Mouse (Mus musculus): ENCODE results near the gene Olfr322. TPM values are rescaled to one million over a fixed set of nuclear protein-coding genes. Genes with fewer than 3 reads are reported as not detected.
"Not testable (repeated sequence)": the region's sequence is repeated elsewhere in the genome, so short reads cannot be mapped to it uniquely, and the experiment has no call there.

Gene Olfr322
- polyA plus RNA-seq, 1 experiment from 2014 or later: not detected

GRCm38 (mm10) chr11:58641057-58641456 lies 17.5 kb upstream of the Olfr322 start:
- H3K27ac ChIP-seq: no peak overlapping the region
- peak overlapping the region; percentile 52; the same call in 1 of the 2 replicates for H3K9ac ChIP-seq
- H3K36me3 ChIP-seq (replicated peaks): no peaks in the 10 kb centered on the region
- H3K9me3 ChIP-seq: no peaks in the 10 kb centered on the region
- H3K27me3 ChIP-seq: peaks cover 34% of the 10 kb centered on the region
- H3K4me3 ChIP-seq (replicated peaks): peak overlapping the region; percentile 42
- no peak for ATAC-seq (ENCODE audit: low FRiP score)
- peak overlapping the region; percentile 73 for H3K4me2 ChIP-seq
- peaks cover 10% of the 10 kb centered on the region for H3K4me1 ChIP-seq
- 26% methylated on average over 14 of the region's 14 CpGs for WGBS

GRCm38 (mm10) chr11:58641638-58642358 lies 16.8 kb upstream of the Olfr322 start:
- Histone ChIP-seq H3K4me3 (replicated peaks) (no peak overlapping the region), H3K36me3 (replicated peaks) (no peaks in the 10 kb centered on the region), H3K9me3 (no peaks in the 10 kb centered on the region), H3K4me2 (no peak overlapping the region), H3K4me1 (peaks cover 10% of the 10 kb centered on the region), H3K27ac (no peak overlapping the region), H3K27me3 (peaks cover 34% of the 10 kb centered on the region), H3K9ac (no peak overlapping the region)
- no peak for ATAC-seq (ENCODE audit: low FRiP score)
- 87% methylated on average over 13 of the region's 13 CpGs for WGBS

- Histone ChIP-seq H3K9ac (no peak overlapping the region), H3K4me3 (replicated peaks) (no peak overlapping the region), H3K4me2 (no peak overlapping the region), H3K36me3 (replicated peaks) (no peaks in the 10 kb centered on the region), H3K4me1 (peaks cover 10% of the 10 kb centered on the region), H3K27me3 (peaks cover 32% of the 10 kb centered on the region), H3K9me3 (no peaks in the 10 kb centered on the region), H3K27ac (no peak overlapping the region)
- 40% methylated on average over 6 of the region's 6 CpGs for WGBS
- ATAC-seq (ENCODE audit: low FRiP score): no peak
Observed at GRCm38 (mm10) chr11:58643350-58643749, 15.2 kb upstream of the Olfr322 start.

GRCm38 (mm10) chr11:58655151-58655550 lies 3.4 kb upstream of the Olfr322 start:
- Histone ChIP-seq H3K4me3 (replicated peaks) (no peak overlapping the region), H3K27ac (no peak overlapping the region), H3K9me3 (no peaks in the 10 kb centered on the region), H3K4me1 (no peaks in the 10 kb centered on the region), H3K9ac (no peak overlapping the region), H3K36me3 (replicated peaks) (no peaks in the 10 kb centered on the region), H3K4me2 (no peak overlapping the region), H3K27me3 (no peaks in the 10 kb centered on the region)
- WGBS: 91% methylated on average over 3 of the region's 3 CpGs
- ATAC-seq (ENCODE audit: low FRiP score): no peak

- Histone ChIP-seq H3K27me3 (no peaks in the 10 kb centered on the region), H3K4me2 (no peak overlapping the region), H3K36me3 (replicated peaks) (no peaks in the 10 kb centered on the region), H3K4me3 (replicated peaks) (no peak overlapping the region), H3K27ac (no peak overlapping the region), H3K4me1 (no peaks in the 10 kb centered on the region), H3K9ac (no peak overlapping the region), H3K9me3 (no peaks in the 10 kb centered on the region)
- no peak for ATAC-seq (ENCODE audit: low FRiP score)
Observed at GRCm38 (mm10) chr11:58669252-58669651, 10.7 kb downstream of the Olfr322 start.

- no peaks in the 10 kb centered on the region for H3K9me3 ChIP-seq
- no peak overlapping the region for H3K27ac ChIP-seq
- H3K9ac ChIP-seq: no peak overlapping the region
- no peaks in the 10 kb centered on the region for H3K27me3 ChIP-seq
- no peaks in the 10 kb centered on the region for H3K36me3 ChIP-seq (replicated peaks)
- no peak for ATAC-seq (ENCODE audit: low FRiP score)
- H3K4me1 ChIP-seq: no peaks in the 10 kb centered on the region
- H3K4me3 ChIP-seq (replicated peaks): no peak overlapping the region
- no peak overlapping the region for H3K4me2 ChIP-seq
- 59% methylated on average over 4 of the region's 4 CpGs for WGBS
Observed at GRCm38 (mm10) chr11:58671825-58672224, 13.2 kb downstream of the Olfr322 start.

GRCm38 (mm10) chr11:58680799-58681198 lies 22.2 kb downstream of the Olfr322 start, which contains the start of gene Olfr320:
Gene Olfr320, plus strand, starts transcription at chr11:58681099.
- H3K9me3 ChIP-seq: no peaks in the 10 kb centered on the region
- no peak within 1 kb of the TSS for H3K9ac ChIP-seq
- 80% methylated on average over 1 of the region's 1 CpGs for WGBS
- no peaks in the 10 kb centered on the region for H3K4me1 ChIP-seq
- ATAC-seq (ENCODE audit: low FRiP score): no peak
- no peaks in the 10 kb centered on the region for H3K27me3 ChIP-seq
- no peak within 1 kb of the TSS for H3K4me2 ChIP-seq
- no peak within 1 kb of the TSS for H3K27ac ChIP-seq
- H3K36me3 ChIP-seq (replicated peaks): no peaks in the 10 kb centered on the region
- H3K4me3 ChIP-seq (replicated peaks): no peak within 1 kb of the TSS

- peaks cover 9% of the 10 kb centered on the region; the same call in 1 of the 2 replicates for H3K9me3 ChIP-seq
- H3K36me3 ChIP-seq (replicated peaks): no peaks in the 10 kb centered on the region
- H3K9ac ChIP-seq: no peak within 1 kb of the TSS
- no peaks in the 10 kb centered on the region for H3K27me3 ChIP-seq
- no peak within 1 kb of the TSS for H3K4me3 ChIP-seq (replicated peaks)
- no peak within 1 kb of the TSS for H3K27ac ChIP-seq
- 89% methylated on average over 3 of the region's 3 CpGs for WGBS
- no peak within 1 kb of the TSS for H3K4me2 ChIP-seq
- no peaks in the 10 kb centered on the region for H3K4me1 ChIP-seq
- no peak for ATAC-seq (ENCODE audit: low FRiP score)
Observed at GRCm38 (mm10) chr11:58698862-58699261, 40.3 kb downstream of the Olfr322 start, which contains the start of gene Olfr319. Gene Olfr319, plus strand, starts transcription at chr11:58699162.

GRCm38 (mm10) chr11:58709086-58709485 lies 50.5 kb downstream of the Olfr322 start:
- no peak overlapping the region for H3K27ac ChIP-seq
- H3K4me2 ChIP-seq: no peak overlapping the region
- 85% methylated on average over 11 of the region's 11 CpGs for WGBS
- ATAC-seq (ENCODE audit: low FRiP score): no peak
- H3K9me3 ChIP-seq: no peaks in the 10 kb centered on the region
- no peak overlapping the region for H3K9ac ChIP-seq
- H3K4me3 ChIP-seq (replicated peaks): no peak overlapping the region
- no peaks in the 10 kb centered on the region for H3K36me3 ChIP-seq (replicated peaks)
- H3K4me1 ChIP-seq: no peaks in the 10 kb centered on the region
- no peaks in the 10 kb centered on the region for H3K27me3 ChIP-seq

- H3K27ac ChIP-seq; H3K9me3 ChIP-seq; H3K4me1 ChIP-seq; H3K4me3 ChIP-seq (replicated peaks); H3K36me3 ChIP-seq (replicated peaks); H3K4me2 ChIP-seq; ATAC-seq (ENCODE audit: low FRiP score); H3K27me3 ChIP-seq; H3K9ac ChIP-seq: not testable (repeated sequence)
- WGBS: 90% methylated on average over 7 of the region's 7 CpGs
Observed at GRCm38 (mm10) chr11:58717723-58718122, 59.1 kb downstream of the Olfr322 start.

Other genes with a start within 250 kb of the Olfr322 start
- not detected in 2 replicates for gene 1810065E05Rik, start 237.7 kb upstream of the Olfr322 start, polyA plus RNA-seq (2016; fragmentation: Nextera tagmentation; extraction: Ambion mirVana)
- not detected in 2 replicates for gene Gm12253, start 226.2 kb upstream of the Olfr322 start, polyA plus RNA-seq (2016; fragmentation: Nextera tagmentation; extraction: Ambion mirVana)
- gene Lypd9, start 205.9 kb upstream of the Olfr322 start, polyA plus RNA-seq (2016; fragmentation: Nextera tagmentation; extraction: Ambion mirVana): not detected in 2 replicates
- not detected in 2 replicates for gene Olfr30, start 196.5 kb upstream of the Olfr322 start, polyA plus RNA-seq (2016; fragmentation: Nextera tagmentation; extraction: Ambion mirVana)
- gene Olfr332, start 166.2 kb upstream of the Olfr322 start, polyA plus RNA-seq (2016; fragmentation: Nextera tagmentation; extraction: Ambion mirVana): not detected in 2 replicates
- not detected in 2 replicates for gene Olfr331, start 156.2 kb upstream of the Olfr322 start, polyA plus RNA-seq (2016; fragmentation: Nextera tagmentation; extraction: Ambion mirVana)
- gene Olfr330, start 123.9 kb upstream of the Olfr322 start, polyA plus RNA-seq (2016; fragmentation: Nextera tagmentation; extraction: Ambion mirVana): not detected in 2 replicates
- not detected in 2 replicates for gene Olfr329-ps, start 112.4 kb upstream of the Olfr322 start, polyA plus RNA-seq (2016; fragmentation: Nextera tagmentation; extraction: Ambion mirVana)
- gene Olfr328, start 103.1 kb upstream of the Olfr322 start, polyA plus RNA-seq (2016; fragmentation: Nextera tagmentation; extraction: Ambion mirVana): 0.06 TPM in 1 of 2 replicates, not detected in the other
- gene Olfr224, start 88.2 kb upstream of the Olfr322 start, polyA plus RNA-seq (2016; fragmentation: Nextera tagmentation; extraction: Ambion mirVana): not detected in 2 replicates
- gene Olfr325, start 81.1 kb upstream of the Olfr322 start, polyA plus RNA-seq (2016; fragmentation: Nextera tagmentation; extraction: Ambion mirVana): not detected in 2 replicates
- gene Olfr324, start 63.7 kb upstream of the Olfr322 start, polyA plus RNA-seq (2016; fragmentation: Nextera tagmentation; extraction: Ambion mirVana): not detected in 2 replicates
- not detected in 2 replicates for gene 2210407C18Rik, start 42.7 kb upstream of the Olfr322 start, polyA plus RNA-seq (2016; fragmentation: Nextera tagmentation; extraction: Ambion mirVana)
- gene Olfr323, start 28.3 kb upstream of the Olfr322 start, polyA plus RNA-seq (2016; fragmentation: Nextera tagmentation; extraction: Ambion mirVana): not detected in 2 replicates
- gene Trim58, start 18.3 kb upstream of the Olfr322 start, polyA plus RNA-seq (2016; fragmentation: Nextera tagmentation; extraction: Ambion mirVana): 0.36 and 0.49 TPM in 2 replicates
- gene Olfr320, start 22.3 kb downstream of the Olfr322 start, polyA plus RNA-seq (2016; fragmentation: Nextera tagmentation; extraction: Ambion mirVana): not detected in 2 replicates
- 0.10 TPM in 1 of 2 replicates, not detected in the other for gene Olfr319, start 40.4 kb downstream of the Olfr322 start, polyA plus RNA-seq (2016; fragmentation: Nextera tagmentation; extraction: Ambion mirVana)
- not detected in 2 replicates for gene Olfr318, start 65.2 kb downstream of the Olfr322 start, polyA plus RNA-seq (2016; fragmentation: Nextera tagmentation; extraction: Ambion mirVana)
- gene Olfr317, start 80.4 kb downstream of the Olfr322 start, polyA plus RNA-seq (2016; fragmentation: Nextera tagmentation; extraction: Ambion mirVana): 0.27 TPM in 1 of 2 replicates, not detected in the other
- not detected in 2 replicates for gene Olfr316, start 94.0 kb downstream of the Olfr322 start, polyA plus RNA-seq (2016; fragmentation: Nextera tagmentation; extraction: Ambion mirVana)
- not detected in 2 replicates for gene Olfr315, start 114.4 kb downstream of the Olfr322 start, polyA plus RNA-seq (2016; fragmentation: Nextera tagmentation; extraction: Ambion mirVana)
- gene Olfr314, start 124.2 kb downstream of the Olfr322 start, polyA plus RNA-seq (2016; fragmentation: Nextera tagmentation; extraction: Ambion mirVana): not detected in 2 replicates
- 2.1 and 2.3 TPM in 2 replicates for gene Fam183b, start 143.2 kb downstream of the Olfr322 start, polyA plus RNA-seq (2016; fragmentation: Nextera tagmentation; extraction: Ambion mirVana)
- not detected in 2 replicates for gene Olfr313, start 156.2 kb downstream of the Olfr322 start, polyA plus RNA-seq (2016; fragmentation: Nextera tagmentation; extraction: Ambion mirVana)
- 0.05 TPM in 1 of 2 replicates, not detected in the other for gene Olfr312, start 170.5 kb downstream of the Olfr322 start, polyA plus RNA-seq (2016; fragmentation: Nextera tagmentation; extraction: Ambion mirVana)
- not detected in 2 replicates for gene Olfr311, start 180.5 kb downstream of the Olfr322 start, polyA plus RNA-seq (2016; fragmentation: Nextera tagmentation; extraction: Ambion mirVana)
- gene Gm12258, start 188.4 kb downstream of the Olfr322 start, polyA plus RNA-seq (2016; fragmentation: Nextera tagmentation; extraction: Ambion mirVana): 15.5 and 15.9 TPM in 2 replicates
- gene 2810021J22Rik, start 208.4 kb downstream of the Olfr322 start, polyA plus RNA-seq (2016; fragmentation: Nextera tagmentation; extraction: Ambion mirVana): 10.6 and 11.1 TPM in 2 replicates
- 5.6 and 6.8 TPM in 2 replicates for gene Zfp39, start 245.4 kb downstream of the Olfr322 start, polyA plus RNA-seq (2016; fragmentation: Nextera tagmentation; extraction: Ambion mirVana)